Mouse (Mus musculus): ENCODE data around the gene Rhov. TPM values are rescaled to one million over a fixed set of nuclear protein-coding genes. Genes with fewer than 3 reads are reported as not detected.

Gene Rhov
- polyA plus RNA-seq, 1 experiment from 2014 or later, result 1.0 TPM

- Histone ChIP-seq H3K4me2 (ENCODE audit: low read depth, low read length) (peak within 1 kb of the TSS; percentile 83), H3K9ac (ENCODE audit: low read length) (peak within 1 kb of the TSS; percentile 41), H3K4me3 (ENCODE audit: low read length) (peak within 1 kb of the TSS; percentile 57), H3K36me3 (ENCODE audit: control insufficient read depth, insufficient read depth) (no peaks in the 10 kb centered on the region), H3K27ac (ENCODE audit: low read length) (0 out of 2 replicates have a peak within 1 kb of the TSS, but pooled peaks have one; percentile 9), H3K27me3 (ENCODE audit: control insufficient read depth, insufficient read depth, low read length) (peaks cover 52% of the 10 kb centered on the region), H3K4me1 (ENCODE audit: control insufficient read depth, insufficient read depth, low read length) (peaks cover 9% of the 10 kb centered on the region), H3K9me3 (replicated peaks; ENCODE audit: control insufficient read depth, low read length) (no peaks in the 10 kb centered on the region)
- WGBS, result under 1% methylated on average over 73 of the region's 73 CpGs
- ATAC-seq (replicated peaks; ENCODE audit: extremely low read depth, insufficient read depth, low FRiP score), result no peak
Measured at GRCm38 (mm10) chr2:119237210-119237870, 33.7 kb downstream of the Rhov start, which contains the start of gene Spint1. Spint1 (plus strand) TSS chr2:119237362.

GRCm38 (mm10) chr2:119236682-119237209 is 34.3 kb downstream of the Rhov start:
- Histone ChIP-seq H3K9ac (ENCODE audit: low read length) (peak overlapping the region; percentile 41), H3K4me3 (ENCODE audit: low read length) (peak overlapping the region; percentile 57), H3K9me3 (replicated peaks; ENCODE audit: control insufficient read depth, low read length) (no peaks in the 10 kb centered on the region), H3K36me3 (ENCODE audit: control insufficient read depth, insufficient read depth) (no peaks in the 10 kb centered on the region), H3K27ac (ENCODE audit: low read length) (0 out of 2 replicates have a peak overlapping the region, but pooled peaks have one; percentile 9), H3K27me3 (ENCODE audit: control insufficient read depth, insufficient read depth, low read length) (peaks cover 52% of the 10 kb centered on the region), H3K4me1 (ENCODE audit: control insufficient read depth, insufficient read depth, low read length) (peaks cover 9% of the 10 kb centered on the region), H3K4me2 (ENCODE audit: low read depth, low read length) (peak overlapping the region; percentile 83)
- WGBS, result 12% methylated on average over 25 of the region's 25 CpGs
- no peak for ATAC-seq (replicated peaks; ENCODE audit: extremely low read depth, insufficient read depth, low FRiP score)

- no peaks in the 10 kb centered on the region for H3K36me3 ChIP-seq (ENCODE audit: control insufficient read depth, insufficient read depth)
- no peak within 1 kb of the TSS for H3K4me3 ChIP-seq (ENCODE audit: low read length)
- H3K4me1 ChIP-seq (ENCODE audit: control insufficient read depth, insufficient read depth, low read length), result no peaks in the 10 kb centered on the region
- H3K27ac ChIP-seq (ENCODE audit: low read length), result no peak within 1 kb of the TSS
- ATAC-seq (replicated peaks; ENCODE audit: extremely low read depth, insufficient read depth, low FRiP score), result no peak
- no peaks in the 10 kb centered on the region for H3K9me3 ChIP-seq (replicated peaks; ENCODE audit: control insufficient read depth, low read length)
- H3K9ac ChIP-seq (ENCODE audit: low read length), result no peak within 1 kb of the TSS
- peaks cover 4% of the 10 kb centered on the region; the same call in 1 of the 2 replicates for H3K27me3 ChIP-seq (ENCODE audit: control insufficient read depth, insufficient read depth, low read length)
- no peak within 1 kb of the TSS for H3K4me2 ChIP-seq (ENCODE audit: low read depth, low read length)
- WGBS, result 67% methylated on average over 6 of the region's 6 CpGs
Measured at GRCm38 (mm10) chr2:119229775-119230704, 41.0 kb downstream of the Rhov start, which contains the start of gene Ppp1r14d. Ppp1r14d (minus strand) TSS chr2:119229906.

Other genes starting within 250 kb of the Rhov start
- 18.6 and 19.6 TPM in 2 replicates for gene Ccdc32, start 241.9 kb downstream of the Rhov start, polyA plus RNA-seq (2015; fragmentation: Nextera tagmentation; extraction: Ambion mirVana)
- 3.6 and 5.3 TPM in 2 replicates for gene Rpusd2, start 236.5 kb downstream of the Rhov start, polyA plus RNA-seq (2015; fragmentation: Nextera tagmentation; extraction: Ambion mirVana)
- gene Knl1, start 224.2 kb downstream of the Rhov start, polyA plus RNA-seq (2015; fragmentation: Nextera tagmentation; extraction: Ambion mirVana), result 34.2 and 39.5 TPM in 2 replicates
- 26.5 and 34.6 TPM in 2 replicates for gene Rad51, start 158.5 kb downstream of the Rhov start, polyA plus RNA-seq (2015; fragmentation: Nextera tagmentation; extraction: Ambion mirVana)
- gene Rmdn3, start 114.2 kb downstream of the Rhov start, polyA plus RNA-seq (2015; fragmentation: Nextera tagmentation; extraction: Ambion mirVana), result 27.0 and 28.4 TPM in 2 replicates
- gene Gchfr, start 103.5 kb downstream of the Rhov start, polyA plus RNA-seq (2015; fragmentation: Nextera tagmentation; extraction: Ambion mirVana), result 5.5 and 6.9 TPM in 2 replicates
- gene Gm14137, start 96.8 kb downstream of the Rhov start, polyA plus RNA-seq (2015; fragmentation: Nextera tagmentation; extraction: Ambion mirVana), result 0.35 and 0.46 TPM in 2 replicates
- gene Zfyve19, start 62.7 kb downstream of the Rhov start, polyA plus RNA-seq (2015; fragmentation: Nextera tagmentation; extraction: Ambion mirVana), result 36.8 and 37.9 TPM in 2 replicates
- gene Dnajc17, start 62.5 kb downstream of the Rhov start, polyA plus RNA-seq (2015; fragmentation: Nextera tagmentation; extraction: Ambion mirVana), result 10.5 and 11.2 TPM in 2 replicates
- 0.18 and 0.26 TPM in 2 replicates for gene Ppp1r14d, start 41.4 kb downstream of the Rhov start, polyA plus RNA-seq (2015; fragmentation: Nextera tagmentation; extraction: Ambion mirVana)
- 3.7 and 5.1 TPM in 2 replicates for gene Spint1, start 33.9 kb downstream of the Rhov start, polyA plus RNA-seq (2015; fragmentation: Nextera tagmentation; extraction: Ambion mirVana)
- gene Vps18, start 17.5 kb upstream of the Rhov start, polyA plus RNA-seq (2015; fragmentation: Nextera tagmentation; extraction: Ambion mirVana), result 13.3 and 13.6 TPM in 2 replicates
- 14.1 TPM in 2 replicates for gene Dll4, start 54.5 kb upstream of the Rhov start, polyA plus RNA-seq (2015; fragmentation: Nextera tagmentation; extraction: Ambion mirVana)
- 0.42 and 0.50 TPM in 2 replicates for gene Chac1, start 80.0 kb upstream of the Rhov start, polyA plus RNA-seq (2015; fragmentation: Nextera tagmentation; extraction: Ambion mirVana)
- gene Ino80, start 206.4 kb upstream of the Rhov start, polyA plus RNA-seq (2015; fragmentation: Nextera tagmentation; extraction: Ambion mirVana), result 2.5 and 3.0 TPM in 2 replicates

All from heart, embryonic 16.5 days (tissue).